Comparison of ENCODE assay signal across 23 mouse cellular contexts in genomic region chr5:86493453-86493852, GRCm38 (mm10). TPM values are rescaled to one million over a fixed set of nuclear protein-coding genes. Genes with fewer than 3 reads are reported as not detected.
"Had no signal": no experiment of that assay in that cellular context is flagged by ENCODE, and none has a peak within 500 bp of the region (broad histone marks: within the 10 kb centered on the region; RNA-seq: fewer than 3 reads in every experiment).

No protein-coding gene starts in this region.

- DNase-seq: kidney, adult 9 months; kidney, postnatal 4 days; liver, embryonic 13.5 days; liver, postnatal 0 days; lung, postnatal 14 days; right cerebral cortex, postnatal 4 days; spleen, adult 18-20 months; thymus, adult 2 months; thymus, postnatal 25 days had no signal

- H3K4me1 ChIP-seq: limb, embryonic 15.5 days; liver, embryonic 13.5 days; lung, embryonic 15.5 days; midbrain, embryonic 12.5 days had no signal

- H3K27me3 ChIP-seq: limb, embryonic 15.5 days; liver, embryonic 13.5 days; lung, embryonic 15.5 days; midbrain, embryonic 12.5 days had no signal

- H3K27ac ChIP-seq: kidney, postnatal 0 days; layer of hippocampus, adult 2 months; limb, embryonic 15.5 days; liver, embryonic 13.5 days; lung, embryonic 15.5 days; macrophage; midbrain, embryonic 12.5 days had no signal

- H3K9ac ChIP-seq: limb, embryonic 15.5 days; liver, embryonic 13.5 days; liver, postnatal 0 days; lung, embryonic 15.5 days; midbrain, embryonic 12.5 days had no signal

- H3K4me3 ChIP-seq: layer of hippocampus, adult 2 months; limb, embryonic 15.5 days; liver, embryonic 13.5 days; lung, embryonic 15.5 days; midbrain, embryonic 12.5 days; myocyte had no signal

- H3K36me3 ChIP-seq: limb, embryonic 15.5 days; liver, embryonic 13.5 days; lung, embryonic 15.5 days; midbrain, embryonic 12.5 days had no signal

- H3K4me2 ChIP-seq: limb, embryonic 15.5 days; liver, embryonic 13.5 days; lung, embryonic 15.5 days; midbrain, embryonic 12.5 days had no signal

- H3K9me3 ChIP-seq: limb, embryonic 15.5 days; lung, embryonic 15.5 days; midbrain, embryonic 12.5 days had no signal

- ATAC-seq: liver, postnatal 0 days had no signal

RNA-seq across cellular contexts. Expression of gene Tmprss11a, which starts 24.7 kb away (rescaled TPM):
- total RNA-seq: layer of hippocampus, adult 2 months; layer of hippocampus, postnatal 14 days; left cerebral cortex, adult 18-20 months; left cerebral cortex, postnatal 14 days; megakaryocyte-erythroid progenitor cell, adult 5-6 weeks; neutrophil, adult 5-6 weeks had no signal
- polyA plus RNA-seq: limb, embryonic 11.5 days; limb, embryonic 15.5 days; liver, embryonic 13.5 days; liver, postnatal 0 days; lung, embryonic 15.5 days; macrophage; midbrain, embryonic 12.5 days; myocyte; neural tube, embryonic 11.5 days; thymus, adult 2 months had no signal

RNA-seq across cellular contexts. Expression of gene Tmprss11g, which starts 24.9 kb away (rescaled TPM):
- total RNA-seq: layer of hippocampus, adult 2 months; layer of hippocampus, postnatal 14 days; left cerebral cortex, adult 18-20 months; left cerebral cortex, postnatal 14 days; megakaryocyte-erythroid progenitor cell, adult 5-6 weeks had no signal
- polyA plus RNA-seq: kidney, postnatal 0 days; limb, embryonic 11.5 days; liver, embryonic 13.5 days; liver, postnatal 0 days; macrophage; midbrain, embryonic 12.5 days; myocyte; neural tube, embryonic 11.5 days; thymus, adult 2 months had no signal
